Mouse (Mus musculus) thymus, adult 2 months (tissue): Measurements from ENCODE around the gene Actr1a.

Experiments used
- CTCF ChIP-seq: fragments of 200-500 bp; IDR thresholded peaks from 2 replicates; pipeline ENCODE4 v1.5.1; 2012; ENCODE audit warnings: mild to moderate bottlenecking, control low read depth, low read length, moderate library complexity, borderline replicate concordance; ENCODE audit not compliant: control insufficient read depth, poor library complexity, insufficient read depth; ENCODE audit errors: extremely low read depth
- POLR2A ChIP-seq: fragments of 200-500 bp; IDR thresholded peaks from 2 replicates; pipeline ENCODE4 v1.6.1; 2012; ENCODE audit warnings: mild to moderate bottlenecking, low read length, control low read depth, moderate library complexity; ENCODE audit not compliant: control insufficient read depth, poor library complexity, insufficient read depth; ENCODE audit errors: extremely low read depth

GRCm38 (mm10) chr19:46409506-46409905, 14.0 kb upstream of the Actr1a start:
- no peak for TF ChIP-seq CTCF
- no peak for TF ChIP-seq POLR2A
